Mouse (Mus musculus): Measurements from ENCODE around the gene Mapk8ip1. TPM values are rescaled to one million over a fixed set of nuclear protein-coding genes. Genes with fewer than 3 reads are reported as not detected.

Gene Mapk8ip1
- total RNA-seq, 2 experiments from 2014 or later = 13.6 to 24.3 TPM

- no peak for DNase-seq
- intact Hi-C loops (cut with DNase I; ENCODE audit: low total_unique reads) = no loop called here
Observed at GRCm38 (mm10) chr2:92360186-92360823, 40.8 kb downstream of the Mapk8ip1 start.

DNA sequence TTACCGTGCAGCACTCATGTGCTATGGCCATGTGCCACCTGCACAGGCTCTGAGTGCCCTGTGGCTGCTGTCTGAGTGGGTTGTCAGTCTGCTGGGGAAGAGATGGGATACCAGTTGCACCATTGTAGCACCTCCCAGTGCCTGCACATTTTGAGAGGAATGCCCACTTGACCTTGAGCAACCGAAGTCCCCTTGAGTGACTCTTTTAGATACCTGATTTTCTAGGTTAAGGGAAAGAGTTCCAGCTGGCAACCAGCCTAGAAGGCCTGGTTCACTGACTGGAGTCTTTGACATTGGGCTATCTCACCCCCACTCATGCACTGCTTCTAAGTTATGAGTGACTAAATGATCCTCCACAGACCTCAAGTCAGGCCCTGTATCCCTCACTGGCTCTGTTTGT, 41.8 kb downstream of the Mapk8ip1 start:
- intact Hi-C loops (cut with DNase I; ENCODE audit: low total_unique reads) = no loop called here
- DNase-seq = no peak

DNA sequence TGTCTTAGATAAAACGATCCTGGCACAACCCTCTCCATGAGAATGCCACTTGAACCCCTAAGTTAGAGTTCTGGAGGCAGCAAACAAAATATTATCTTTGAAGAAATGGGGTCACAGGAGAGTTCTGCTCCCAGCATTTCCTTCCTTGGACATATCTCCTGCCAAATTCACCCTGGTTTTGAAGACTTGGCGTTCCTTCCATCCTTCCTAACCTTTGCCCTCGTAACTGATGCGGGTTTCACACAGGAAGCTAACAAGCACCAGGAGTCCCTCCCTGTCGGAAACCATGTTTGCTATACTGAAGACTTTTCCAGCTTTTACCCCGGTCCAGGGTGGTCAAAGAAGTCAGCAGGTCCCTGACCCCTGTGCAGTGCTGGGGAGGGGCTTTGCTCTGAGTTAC, 46.8 kb downstream of the Mapk8ip1 start:
- intact Hi-C loops (cut with DNase I; ENCODE audit: low total_unique reads) = no loop called here
- DNase-seq = no peak

- no peak for DNase-seq
- intact Hi-C loops (cut with DNase I; ENCODE audit: low total_unique reads) = no loop called here
Observed at GRCm38 (mm10) chr2:92353402-92353801, 47.7 kb downstream of the Mapk8ip1 start.

DNA sequence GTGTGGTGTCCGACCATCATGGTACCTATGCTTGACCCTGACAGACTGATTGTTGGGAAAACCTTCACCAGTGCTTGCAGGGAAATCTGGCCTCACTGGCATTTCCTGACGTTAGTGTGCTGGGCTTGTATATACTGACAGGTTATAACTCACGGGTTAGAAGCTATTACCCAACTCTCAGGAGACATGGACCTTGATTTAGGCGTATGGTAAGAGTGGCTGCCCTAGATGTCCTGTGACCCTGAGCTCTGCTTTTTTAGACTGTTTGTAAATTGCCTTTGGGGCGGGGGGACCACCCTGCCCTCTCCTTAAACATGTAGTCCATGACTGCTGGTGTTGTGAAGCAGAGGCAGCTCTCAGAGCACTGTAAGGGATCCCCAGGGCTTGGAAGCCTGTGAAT, 50.4 kb downstream of the Mapk8ip1 start:
- intact Hi-C loops (cut with DNase I; ENCODE audit: low total_unique reads) = no loop called here
- DNase-seq = no peak

GRCm38 (mm10) chr2:92349589-92350425, 51.3 kb downstream of the Mapk8ip1 start:
- DNase-seq = no peak
- intact Hi-C loops (cut with DNase I; ENCODE audit: low total_unique reads) = no loop called here

GRCm38 (mm10) chr2:92347191-92347590, 53.9 kb downstream of the Mapk8ip1 start:
- DNase-seq = no peak
- intact Hi-C loops (cut with DNase I; ENCODE audit: low total_unique reads) = no loop called here

GRCm38 (mm10) chr2:92342418-92342817, 58.6 kb downstream of the Mapk8ip1 start:
- no peak for DNase-seq
- intact Hi-C loops (cut with DNase I; ENCODE audit: low total_unique reads) = no loop called here

Small RNA genes lying within 50 kb of the gene (microRNA-seq; reads per million reads assigned to microRNA genes)
- 0 reads per million in 2 experiments for gene Mir7000

Other genes starting within 250 kb of the Mapk8ip1 start
- gene Pex16, start 26.6 kb downstream of the Mapk8ip1 start, total RNA-seq (2021) = 10 to 100 TPM; 17.2 to 22.1 TPM
- gene Large2, start 26.4 kb downstream of the Mapk8ip1 start, total RNA-seq (2021) = under 1 TPM in 1 of 2 experiments, not detected in 1; 0.41 TPM
- under 1 TPM; 0.66 to 0.86 TPM for gene 1700029I15Rik, start 18.7 kb downstream of the Mapk8ip1 start, total RNA-seq (2021)
- 10 to 100 TPM; 22.7 to 27.3 TPM for gene Cry2, start 32.8 kb upstream of the Mapk8ip1 start, total RNA-seq (2021)
- 1 to 10 TPM; 4.4 to 6.4 TPM for gene Slc35c1, start 59.3 kb upstream of the Mapk8ip1 start, total RNA-seq (2021)
- gene Chst1, start 198.4 kb upstream of the Mapk8ip1 start, total RNA-seq (2021) = 1 to 10 TPM; 3.2 to 4.1 TPM